Comparison of ENCODE assay signal across 23 mouse cellular contexts in genomic region chr16:74743512-74743911, GRCm38 (mm10).
DNase-seq lines count a peak whose midpoint lies in the region; ATAC-seq and TF ChIP-seq lines count a peak whose summit lies in the region.
"Had no signal": no experiment of that assay in that cellular context is flagged by ENCODE, and none has a peak within 500 bp of the region (broad histone marks: within the 10 kb centered on the region; RNA-seq: fewer than 3 reads in every experiment).

No protein-coding gene starts in this region.

- H3K27ac ChIP-seq in forebrain, embryonic 14.5 days (ENCODE audit: low read depth, low read length): no peak overlapping the region
- no peak overlapping the region for H3K27ac ChIP-seq in forebrain, embryonic 12.5 days
- no peak overlapping the region for H3K27ac ChIP-seq in forebrain, embryonic 16.5 days (ENCODE audit: low read length)
- no peak overlapping the region for H3K27ac ChIP-seq in kidney, adult 2 months (ENCODE audit: insufficient read depth, low read depth, low read length)
- H3K27ac ChIP-seq: embryonic facial prominence, embryonic 10.5 days; embryonic facial prominence, embryonic 12.5 days had no signal

- TF ChIP-seq CTCF in kidney, adult 2 months (conservative IDR thresholded peaks at IDR 0.05; ENCODE audit: insufficient read depth, insufficient read length, low read depth, low read length): no peak

- H3K4me1 ChIP-seq in forebrain, embryonic 14.5 days (ENCODE audit: control insufficient read depth, insufficient read depth, low read length): no peaks in the 10 kb centered on the region
- H3K4me1 ChIP-seq in forebrain, embryonic 12.5 days: no peaks in the 10 kb centered on the region
- H3K4me1 ChIP-seq in forebrain, embryonic 16.5 days (replicated peaks; ENCODE audit: control insufficient read depth, insufficient read depth, low read length): peaks cover 11% of the 10 kb centered on the region
- no peaks in the 10 kb centered on the region for H3K4me1 ChIP-seq in kidney, adult 2 months (ENCODE audit: control insufficient read depth, insufficient read depth, low read length)
- H3K4me1 ChIP-seq: embryonic facial prominence, embryonic 10.5 days; embryonic facial prominence, embryonic 12.5 days had no signal

- ATAC-seq in forebrain, embryonic 14.5 days: peak; percentile 60; the same call in 1 of the 2 replicates
- ATAC-seq in forebrain, embryonic 12.5 days (ENCODE audit: low FRiP score): no peak
- peak; percentile 34; the same call in 1 of the 2 replicates for ATAC-seq in forebrain, embryonic 16.5 days
- ATAC-seq: activated CD4-positive, CD25-positive, alpha-beta regulatory T cell, adult 4 months; CD4-positive, CD25-positive, alpha-beta regulatory T cell, adult 4 months; Patski had no signal

- no peak overlapping the region for H3K4me2 ChIP-seq in forebrain, embryonic 14.5 days (ENCODE audit: low read length)
- no peak overlapping the region for H3K4me2 ChIP-seq in forebrain, embryonic 12.5 days
- H3K4me2 ChIP-seq in forebrain, embryonic 16.5 days (ENCODE audit: low read length): no peak overlapping the region
- H3K4me2 ChIP-seq: embryonic facial prominence, embryonic 12.5 days had no signal

- DNase-seq in cerebellum, postnatal 10 days: peak; percentile 9 to 15
- no peak for DNase-seq in cerebellum, postnatal 25 days
- peak; percentile 76 for DNase-seq in forebrain, embryonic 14.5 days (ENCODE audit: low spot score)
- peak; percentile 20 for DNase-seq in brain, adult 2 months (ENCODE audit: low read depth, low spot score)
- DNase-seq in kidney, adult 2 months: no peak
- no peak for DNase-seq in gastrocnemius, adult 8-10 months (ENCODE audit: low spot score in 2 of 2)
- DNase-seq: adrenal gland, adult 8-10 months; adrenal gland, postnatal 14 days; adrenal gland, postnatal 36 days; B cell, adult 2 months; cerebellum, adult 11-12 months; cerebellum, adult 2 months; cerebellum, adult 9-10 months; cerebellum, postnatal 14 days had no signal

- H3K9me3 ChIP-seq in forebrain, embryonic 14.5 days (replicated peaks; ENCODE audit: control insufficient read depth, low read length): no peaks in the 10 kb centered on the region
- H3K9me3 ChIP-seq in forebrain, embryonic 12.5 days: no peaks in the 10 kb centered on the region
- H3K9me3 ChIP-seq in forebrain, embryonic 16.5 days (ENCODE audit: control insufficient read depth, low read length): no peaks in the 10 kb centered on the region
- H3K9me3 ChIP-seq: embryonic facial prominence, embryonic 10.5 days; embryonic facial prominence, embryonic 12.5 days had no signal

- H3K9ac ChIP-seq in forebrain, embryonic 14.5 days (ENCODE audit: low read length): no peak overlapping the region
- H3K9ac ChIP-seq in forebrain, embryonic 12.5 days: no peak overlapping the region
- no peak overlapping the region for H3K9ac ChIP-seq in forebrain, embryonic 16.5 days (replicated peaks; ENCODE audit: low read depth, low read length)
- H3K9ac ChIP-seq: embryonic facial prominence, embryonic 12.5 days had no signal

- no peaks in the 10 kb centered on the region for H3K27me3 ChIP-seq in forebrain, embryonic 14.5 days (replicated peaks; ENCODE audit: control insufficient read depth, insufficient read depth, low read length)
- H3K27me3 ChIP-seq in forebrain, embryonic 12.5 days: no peaks in the 10 kb centered on the region
- no peaks in the 10 kb centered on the region for H3K27me3 ChIP-seq in forebrain, embryonic 16.5 days (replicated peaks; ENCODE audit: control insufficient read depth, insufficient read depth, low read length)
- H3K27me3 ChIP-seq in kidney, adult 2 months (replicated peaks; ENCODE audit: control insufficient read depth, insufficient read depth, low read length): no peaks in the 10 kb centered on the region
- H3K27me3 ChIP-seq: CH12.LX; embryonic facial prominence, embryonic 12.5 days had no signal

- no peaks in the 10 kb centered on the region for H3K36me3 ChIP-seq in forebrain, embryonic 14.5 days (ENCODE audit: control insufficient read depth, insufficient read depth, low read length)
- no peaks in the 10 kb centered on the region for H3K36me3 ChIP-seq in forebrain, embryonic 12.5 days (replicated peaks)
- H3K36me3 ChIP-seq in forebrain, embryonic 16.5 days (ENCODE audit: control insufficient read depth, insufficient read depth): no peaks in the 10 kb centered on the region
- H3K36me3 ChIP-seq in kidney, adult 2 months (ENCODE audit: control insufficient read depth, insufficient read depth, low read length): no peaks in the 10 kb centered on the region
- H3K36me3 ChIP-seq: embryonic facial prominence, embryonic 10.5 days; embryonic facial prominence, embryonic 12.5 days; G1E had no signal

- H3K4me3 ChIP-seq in forebrain, embryonic 14.5 days (ENCODE audit: low read depth, low read length): no peak overlapping the region
- no peak overlapping the region for H3K4me3 ChIP-seq in forebrain, embryonic 12.5 days (replicated peaks)
- H3K4me3 ChIP-seq in forebrain, embryonic 16.5 days (replicated peaks; ENCODE audit: low read length): no peak overlapping the region
- H3K4me3 ChIP-seq in kidney, adult 2 months (ENCODE audit: insufficient read depth, low read depth, low read length): no peak overlapping the region
- H3K4me3 ChIP-seq: embryonic facial prominence, embryonic 10.5 days; embryonic facial prominence, embryonic 12.5 days had no signal

- WGBS in forebrain, embryonic 14.5 days: 30% methylated on average over 3 of the region's 3 CpGs
- 68% methylated on average over 3 of the region's 3 CpGs for WGBS in forebrain, embryonic 12.5 days
- WGBS in forebrain, embryonic 16.5 days: 16% methylated on average over 3 of the region's 3 CpGs
- WGBS in kidney, adult 2 months: 60% methylated on average over 3 of the region's 3 CpGs

- TF ChIP-seq POLR2A in kidney, adult 2 months (IDR thresholded peaks at IDR 0.05; ENCODE audit: low read depth, low read length): no peak

Comparison
In these comparisons a context has a peak if more than half of its experiments do, and no peak if none do; other contexts are left out.
1. DNase-seq: peak in cerebellum, postnatal 10 days (2 of 2), forebrain, embryonic 14.5 days (single experiment) and brain, adult 2 months (single experiment); none in cerebellum, postnatal 25 days (0 of 2), kidney, adult 2 months (single experiment) and gastrocnemius, adult 8-10 months (0 of 2).